Mouse (Mus musculus): Measurements from ENCODE around the gene Asic3. TPM values are rescaled to one million over a fixed set of nuclear protein-coding genes. Genes with fewer than 3 reads are reported as not detected.

Gene Asic3
- polyA plus RNA-seq, 1 experiment from 2014 or later: 0.23 TPM

DNA sequence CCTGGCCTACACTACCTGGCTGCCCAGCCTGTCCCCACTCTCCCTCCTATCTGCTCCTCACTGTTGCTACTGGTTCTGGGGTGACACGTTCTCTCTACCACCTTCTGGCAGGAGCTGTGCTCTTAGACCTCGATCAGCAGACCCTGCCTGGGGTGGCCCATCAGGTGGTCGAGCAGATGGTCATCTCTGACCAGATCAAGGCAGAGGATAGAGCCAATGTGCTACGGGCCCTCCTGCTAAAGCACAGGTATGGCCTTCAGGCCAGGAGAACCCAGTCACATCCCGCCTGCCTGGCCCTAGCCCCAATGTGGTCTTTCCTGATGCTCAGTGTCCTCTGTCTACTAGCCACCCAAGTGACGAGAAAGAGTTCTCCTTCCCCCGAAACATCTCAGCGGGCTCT, 20.8 kb downstream of the Asic3 start:
- Histone ChIP-seq H3K4me1 (ENCODE audit: control insufficient read depth, insufficient read depth, low read length) (no peaks in the 10 kb centered on the region), H3K9ac (ENCODE audit: low read length) (no peak overlapping the region), H3K27ac (ENCODE audit: low read length) (no peak overlapping the region), H3K36me3 (ENCODE audit: control insufficient read depth, insufficient read depth, low read length) (peaks cover 47% of the 10 kb centered on the region), H3K4me3 (replicated peaks; ENCODE audit: low read length) (no peak overlapping the region), H3K27me3 (ENCODE audit: control insufficient read depth, insufficient read depth, low read length) (no peaks in the 10 kb centered on the region), H3K4me2 (ENCODE audit: low read depth, low read length) (no peak overlapping the region), H3K9me3 (replicated peaks; ENCODE audit: control insufficient read depth, low read length) (no peaks in the 10 kb centered on the region)
- no peak for ATAC-seq (ENCODE audit: insufficient read depth, low FRiP score)
- WGBS: 87% methylated on average over 8 of the region's 8 CpGs

DNA sequence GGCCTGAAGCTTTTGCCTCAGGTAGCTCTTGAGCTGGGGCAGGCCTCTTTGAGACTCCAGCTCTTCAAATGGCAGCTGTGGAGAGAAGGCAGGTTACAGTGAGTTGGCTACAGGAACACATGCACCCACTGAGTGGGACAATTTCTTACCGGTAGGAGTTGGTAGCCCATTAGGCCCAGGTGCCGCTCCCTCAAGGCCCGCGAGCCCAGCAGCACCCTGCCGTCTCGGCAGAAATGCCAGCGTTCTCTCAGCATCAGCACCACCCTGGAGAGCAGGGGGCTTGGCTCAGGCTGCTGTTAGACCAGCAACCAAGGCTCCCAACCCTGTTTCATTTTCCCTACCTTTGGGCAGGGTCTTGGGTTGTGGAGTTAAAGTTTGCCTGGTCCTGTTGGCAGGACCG, 28.0 kb downstream of the Asic3 start:
- Histone ChIP-seq H3K4me1 (ENCODE audit: control insufficient read depth, insufficient read depth, low read length) (peaks cover 13% of the 10 kb centered on the region), H3K27me3 (ENCODE audit: control insufficient read depth, insufficient read depth, low read length) (no peaks in the 10 kb centered on the region), H3K27ac (ENCODE audit: low read length) (no peak overlapping the region), H3K4me3 (replicated peaks; ENCODE audit: low read length) (no peak overlapping the region), H3K9me3 (replicated peaks; ENCODE audit: control insufficient read depth, low read length) (no peaks in the 10 kb centered on the region), H3K36me3 (ENCODE audit: control insufficient read depth, insufficient read depth, low read length) (peaks cover 30% of the 10 kb centered on the region; the same call in 1 of the 2 replicates), H3K4me2 (ENCODE audit: low read depth, low read length) (no peak overlapping the region), H3K9ac (ENCODE audit: low read length) (no peak overlapping the region)
- no peak for ATAC-seq (ENCODE audit: insufficient read depth, low FRiP score)
- WGBS: 92% methylated on average over 8 of the region's 8 CpGs

DNA sequence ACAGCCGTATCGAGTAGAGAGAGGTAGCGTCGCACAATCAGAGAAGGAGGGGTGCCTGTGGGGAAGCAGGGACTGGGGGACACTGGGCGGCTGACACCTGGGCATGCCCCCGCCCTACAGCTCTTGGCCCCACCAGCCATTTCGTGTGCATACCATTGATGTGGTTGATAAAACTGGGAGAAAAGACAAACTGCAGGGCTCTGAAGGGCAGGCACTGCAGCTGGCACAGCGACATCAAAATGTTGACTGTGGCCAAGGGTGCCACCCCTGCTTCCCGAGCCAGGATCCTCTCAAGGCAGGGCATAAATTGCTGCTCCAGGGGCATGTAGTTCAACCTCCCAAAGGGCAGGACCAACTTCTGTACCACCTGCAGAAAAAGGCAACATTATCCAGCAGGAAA, 28.8 kb downstream of the Asic3 start:
- no peak for ATAC-seq (ENCODE audit: insufficient read depth, low FRiP score)
- Histone ChIP-seq H3K36me3 (ENCODE audit: control insufficient read depth, insufficient read depth, low read length) (peaks cover 30% of the 10 kb centered on the region; the same call in 1 of the 2 replicates), H3K27me3 (ENCODE audit: control insufficient read depth, insufficient read depth, low read length) (no peaks in the 10 kb centered on the region), H3K4me3 (replicated peaks; ENCODE audit: low read length) (no peak overlapping the region), H3K4me2 (ENCODE audit: low read depth, low read length) (no peak overlapping the region), H3K27ac (ENCODE audit: low read length) (no peak overlapping the region), H3K4me1 (ENCODE audit: control insufficient read depth, insufficient read depth, low read length) (peaks cover 13% of the 10 kb centered on the region), H3K9me3 (replicated peaks; ENCODE audit: control insufficient read depth, low read length) (no peaks in the 10 kb centered on the region), H3K9ac (ENCODE audit: low read length) (no peak overlapping the region)
- WGBS: 80% methylated on average over 9 of the region's 9 CpGs

DNA sequence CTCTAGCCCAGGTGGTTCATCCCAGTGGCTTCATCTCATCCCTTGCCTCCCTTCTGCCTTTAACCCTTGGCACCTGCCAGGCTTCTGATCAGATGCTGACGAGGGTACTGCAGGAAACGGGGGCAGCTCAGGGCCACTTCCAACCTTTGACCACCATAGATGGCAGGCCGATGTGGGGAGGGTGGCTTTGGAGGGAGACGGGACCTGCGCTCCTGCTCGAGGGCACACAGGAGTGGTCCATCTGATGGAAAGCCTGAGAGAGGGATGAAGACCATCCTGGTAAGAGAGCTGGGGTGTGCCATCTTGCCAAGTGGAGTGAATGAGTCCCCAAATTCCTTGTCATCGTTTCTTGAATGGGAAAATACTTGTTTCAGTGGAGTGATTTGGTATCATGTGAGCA, 30.0 kb downstream of the Asic3 start:
- H3K27me3 ChIP-seq (ENCODE audit: control insufficient read depth, insufficient read depth, low read length): no peaks in the 10 kb centered on the region
- no peak overlapping the region for H3K4me3 ChIP-seq (replicated peaks; ENCODE audit: low read length)
- 88% methylated on average over 7 of the region's 7 CpGs for WGBS
- no peaks in the 10 kb centered on the region for H3K9me3 ChIP-seq (replicated peaks; ENCODE audit: control insufficient read depth, low read length)
- ATAC-seq (ENCODE audit: insufficient read depth, low FRiP score): no peak
- H3K4me2 ChIP-seq (ENCODE audit: low read depth, low read length): no peak overlapping the region
- H3K4me1 ChIP-seq (ENCODE audit: control insufficient read depth, insufficient read depth, low read length): peaks cover 22% of the 10 kb centered on the region
- H3K36me3 ChIP-seq (ENCODE audit: control insufficient read depth, insufficient read depth, low read length): peaks cover 30% of the 10 kb centered on the region; the same call in 1 of the 2 replicates
- no peak overlapping the region for H3K27ac ChIP-seq (ENCODE audit: low read length)
- no peak overlapping the region for H3K9ac ChIP-seq (ENCODE audit: low read length)

DNA sequence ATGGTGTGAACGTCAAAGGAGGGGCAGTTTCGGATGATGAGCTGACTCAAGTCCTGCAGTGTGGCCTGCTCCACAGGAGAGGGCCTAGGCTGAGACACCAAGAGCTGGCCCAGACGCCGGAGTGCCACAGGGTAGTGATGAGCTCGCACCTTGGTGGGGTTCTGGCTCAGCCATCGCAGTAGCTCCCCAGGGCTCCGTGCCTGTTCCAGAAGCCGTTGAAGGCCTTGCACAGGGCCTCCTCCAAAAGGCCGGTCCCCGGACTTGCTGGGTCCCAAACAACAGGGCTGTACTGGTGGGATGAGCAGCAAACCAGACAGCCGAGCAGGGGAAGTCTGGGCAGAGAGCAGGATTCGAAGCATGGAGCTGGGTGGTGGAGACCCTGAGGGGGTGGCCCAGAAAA, 30.7 kb downstream of the Asic3 start:
- peaks cover 25% of the 10 kb centered on the region; the same call in 1 of the 2 replicates for H3K36me3 ChIP-seq (ENCODE audit: control insufficient read depth, insufficient read depth, low read length)
- H3K27me3 ChIP-seq (ENCODE audit: control insufficient read depth, insufficient read depth, low read length): no peaks in the 10 kb centered on the region
- peak overlapping the region; percentile 72 for H3K4me2 ChIP-seq (ENCODE audit: low read depth, low read length)
- H3K4me1 ChIP-seq (ENCODE audit: control insufficient read depth, insufficient read depth, low read length): peaks cover 22% of the 10 kb centered on the region
- H3K27ac ChIP-seq (ENCODE audit: low read length): no peak overlapping the region
- WGBS: 82% methylated on average over 12 of the region's 12 CpGs
- peak overlapping the region; percentile 94 for H3K9ac ChIP-seq (ENCODE audit: low read length)
- no peak for ATAC-seq (ENCODE audit: insufficient read depth, low FRiP score)
- no peaks in the 10 kb centered on the region for H3K9me3 ChIP-seq (replicated peaks; ENCODE audit: control insufficient read depth, low read length)
- H3K4me3 ChIP-seq (replicated peaks; ENCODE audit: low read length): peak overlapping the region; percentile 94

DNA sequence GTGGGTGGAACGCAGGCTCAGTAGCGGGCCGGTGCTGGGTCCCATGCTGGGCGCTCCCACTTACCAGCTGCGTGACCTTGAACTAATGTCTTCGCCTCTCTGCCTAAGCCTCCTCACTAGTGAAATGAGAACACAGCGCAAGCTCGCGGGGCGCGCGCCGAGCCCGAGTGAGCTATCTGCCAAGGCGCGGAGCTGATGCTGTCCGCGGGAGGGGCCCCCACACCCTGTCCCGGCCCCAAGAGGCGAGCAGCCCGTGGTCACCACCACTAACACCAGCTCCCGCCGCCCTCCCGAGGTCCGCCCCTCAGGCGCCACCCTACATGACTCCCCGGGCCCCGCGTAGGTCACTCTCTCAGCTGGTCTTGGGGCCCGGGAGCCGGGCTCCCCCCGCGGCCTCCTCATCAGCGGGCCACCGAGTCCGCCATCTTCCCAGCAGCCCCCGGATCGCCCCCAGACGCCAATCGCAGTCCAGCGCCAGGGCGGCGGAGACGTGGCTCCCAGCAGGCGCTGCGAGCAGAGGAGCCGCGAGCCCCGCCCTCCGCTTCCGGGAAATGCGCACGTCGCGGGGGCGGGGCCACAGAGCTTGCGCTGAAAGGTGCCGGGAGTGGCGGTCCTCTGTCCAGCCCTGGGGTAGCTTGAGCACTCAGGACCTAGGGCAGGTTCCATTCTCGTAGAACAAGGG, 31.7 kb downstream of the Asic3 start, which contains the start of gene Fastk:
TSS of gene Fastk (minus strand) at position 542 of the 682 bp plus-strand sequence.
- H3K9ac ChIP-seq (ENCODE audit: low read length): peak within 1 kb of the TSS; percentile 94
- under 1% methylated on average over 60 of the region's 60 CpGs for WGBS
- ATAC-seq (ENCODE audit: insufficient read depth, low FRiP score): peak; percentile 87

DNA sequence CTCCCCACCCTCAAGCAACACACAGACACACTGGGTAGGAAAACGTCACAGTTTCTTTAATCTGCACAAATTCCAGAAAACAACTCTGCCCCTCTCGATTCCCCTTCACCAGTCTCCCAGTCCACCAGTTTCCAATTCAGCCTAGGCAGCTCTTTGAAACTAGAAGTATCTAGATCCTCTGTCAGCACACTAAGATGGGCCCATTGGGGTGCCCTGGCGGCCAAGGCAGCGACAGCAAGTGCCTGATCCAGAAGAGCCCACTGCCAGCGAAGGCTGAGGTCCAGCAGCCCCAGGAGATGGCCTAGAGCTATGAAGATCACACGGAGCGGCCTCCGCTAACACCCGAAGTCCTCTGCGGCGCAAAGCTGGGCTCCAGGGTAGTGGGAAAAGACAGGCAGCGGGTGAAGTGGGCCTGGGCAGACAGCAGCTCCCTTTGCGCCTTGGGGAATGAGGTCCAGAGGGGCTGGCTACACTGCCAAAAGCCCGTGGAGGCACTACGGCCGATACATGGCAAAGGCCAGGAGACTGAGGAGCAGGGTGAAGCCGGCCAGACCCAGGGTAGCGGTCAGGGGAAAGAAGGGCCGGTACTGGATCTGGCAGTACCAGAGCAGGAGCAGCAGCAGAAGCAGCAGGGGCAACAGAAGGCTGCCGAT, 32.4 kb downstream of the Asic3 start:
- H3K27ac ChIP-seq (ENCODE audit: low read length): peak overlapping the region; percentile 90
- peak overlapping the region; percentile 60 for H3K4me2 ChIP-seq (ENCODE audit: low read depth, low read length)
- peaks cover 12% of the 10 kb centered on the region; the same call in 1 of the 2 replicates for H3K36me3 ChIP-seq (ENCODE audit: control insufficient read depth, insufficient read depth, low read length)
- H3K9me3 ChIP-seq (replicated peaks; ENCODE audit: control insufficient read depth, low read length): no peaks in the 10 kb centered on the region
- H3K4me3 ChIP-seq (replicated peaks; ENCODE audit: low read length): peak overlapping the region; percentile 94
- WGBS: 59% methylated on average over 20 of the region's 20 CpGs
- peaks cover 22% of the 10 kb centered on the region for H3K4me1 ChIP-seq (ENCODE audit: control insufficient read depth, insufficient read depth, low read length)
- H3K27me3 ChIP-seq (ENCODE audit: control insufficient read depth, insufficient read depth, low read length): no peaks in the 10 kb centered on the region
- peak overlapping the region; percentile 70 for H3K9ac ChIP-seq (ENCODE audit: low read length)
- ATAC-seq (ENCODE audit: insufficient read depth, low FRiP score): no peak

More for the DNA sequence above, 31.7 kb downstream of the Asic3 start, which contains the start of gene Fastk:
- peak within 1 kb of the TSS; percentile 72 for H3K4me2 ChIP-seq (ENCODE audit: low read depth, low read length)
- no peaks in the 10 kb centered on the region for H3K27me3 ChIP-seq (ENCODE audit: control insufficient read depth, insufficient read depth, low read length)
- H3K36me3 ChIP-seq (ENCODE audit: control insufficient read depth, insufficient read depth, low read length): peaks cover 15% of the 10 kb centered on the region; the same call in 1 of the 2 replicates
- peak within 1 kb of the TSS; percentile 90 for H3K27ac ChIP-seq (ENCODE audit: low read length)
- no peaks in the 10 kb centered on the region for H3K9me3 ChIP-seq (replicated peaks; ENCODE audit: control insufficient read depth, low read length)
- H3K4me3 ChIP-seq (replicated peaks; ENCODE audit: low read length): peak within 1 kb of the TSS; percentile 94
- H3K4me1 ChIP-seq (ENCODE audit: control insufficient read depth, insufficient read depth, low read length): peaks cover 22% of the 10 kb centered on the region

DNA sequence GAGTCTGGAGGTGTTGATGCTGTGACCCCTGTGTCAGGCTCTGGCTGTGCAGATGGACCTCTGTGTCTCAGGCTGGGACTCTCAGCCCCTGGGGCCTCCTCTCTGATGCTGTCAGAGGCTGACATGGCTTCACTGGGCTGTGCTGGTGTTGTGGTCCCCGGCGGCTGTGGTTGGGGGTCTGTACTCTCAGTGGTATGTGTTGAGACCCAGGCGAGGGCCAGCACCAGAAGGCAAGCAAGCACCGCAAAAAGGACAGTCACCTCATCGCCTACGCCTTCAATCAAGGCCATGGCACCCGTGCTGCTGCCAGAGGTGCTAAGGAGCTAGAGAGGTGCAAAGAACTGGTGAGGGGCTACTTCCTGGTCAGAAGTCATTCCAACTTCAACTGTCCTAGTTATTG, 33.4 kb downstream of the Asic3 start:
- Histone ChIP-seq H3K9me3 (replicated peaks; ENCODE audit: control insufficient read depth, low read length) (no peaks in the 10 kb centered on the region), H3K4me3 (replicated peaks; ENCODE audit: low read length) (no peak overlapping the region), H3K4me1 (ENCODE audit: control insufficient read depth, insufficient read depth, low read length) (peaks cover 28% of the 10 kb centered on the region), H3K4me2 (ENCODE audit: low read depth, low read length) (peak overlapping the region; percentile 84; the same call in 1 of the 2 replicates), H3K27ac (ENCODE audit: low read length) (no peak overlapping the region), H3K36me3 (ENCODE audit: control insufficient read depth, insufficient read depth, low read length) (peaks cover 4% of the 10 kb centered on the region; the same call in 1 of the 2 replicates), H3K27me3 (ENCODE audit: control insufficient read depth, insufficient read depth, low read length) (no peaks in the 10 kb centered on the region), H3K9ac (ENCODE audit: low read length) (no peak overlapping the region)
- 89% methylated on average over 7 of the region's 7 CpGs for WGBS
- ATAC-seq (ENCODE audit: insufficient read depth, low FRiP score): no peak
